Mouse (Mus musculus) E14TG2a.4 (cell line): ENCODE results near the gene Exoc6b.
A peak's percentile ranks its signal among the peaks of the same experiment; 100 is the strongest.

Experiments
- H3K27me3 ChIP-seq: 2 replicates; pipeline ENCODE4 v1.6.1; 2014; ENCODE audit warnings: low read length, control low read depth; ENCODE audit not compliant: insufficient read depth
- H3K36me3 ChIP-seq: 2 replicates; pipeline ENCODE4 v1.6.1; 2014; ENCODE audit warnings: low read length, control low read depth; ENCODE audit not compliant: insufficient read depth
- H3K4me1 ChIP-seq: replicated peaks from 2 replicates; pipeline ENCODE4 v1.6.1; 2014; ENCODE audit warnings: low read depth, low read length, control low read depth
- H3K4me3 ChIP-seq: replicated peaks from 2 replicates; pipeline ENCODE4 v1.5.1; 2014; ENCODE audit warnings: mild to moderate bottlenecking, low read length
- H3K9me3 ChIP-seq: 2 replicates; pipeline ENCODE4 v1.6.1; 2014; ENCODE audit warnings: low read length, control low read depth
- CTCF ChIP-seq: conservative IDR thresholded peaks from 2 replicates; pipeline ENCODE4 v1.5.1; 2014; ENCODE audit warnings: low read length
- NANOG ChIP-seq: IDR thresholded peaks from 2 replicates; pipeline ENCODE4 v1.6.1; 2014; ENCODE audit warnings: borderline replicate concordance, low read length, mixed read lengths
- POU5F1 ChIP-seq: IDR thresholded peaks from 2 replicates; pipeline ENCODE4 v1.6.1; 2014; ENCODE audit warnings: low read length, borderline replicate concordance

The Exoc6b gene

GRCm38 (mm10) chr6:84588895-84589652, 480.2 kb downstream of the Exoc6b start:
- H3K27me3 ChIP-seq = peaks cover 85% of the 10 kb centered on the region
- H3K4me1 ChIP-seq = peaks cover 56% of the 10 kb centered on the region
- no peaks in the 10 kb centered on the region for H3K36me3 ChIP-seq
- H3K4me3 ChIP-seq = peak overlapping the region; percentile 68
- TF ChIP-seq POU5F1 (no peak), CTCF (no peak), NANOG (no peak)
- no peaks in the 10 kb centered on the region for H3K9me3 ChIP-seq

DNA sequence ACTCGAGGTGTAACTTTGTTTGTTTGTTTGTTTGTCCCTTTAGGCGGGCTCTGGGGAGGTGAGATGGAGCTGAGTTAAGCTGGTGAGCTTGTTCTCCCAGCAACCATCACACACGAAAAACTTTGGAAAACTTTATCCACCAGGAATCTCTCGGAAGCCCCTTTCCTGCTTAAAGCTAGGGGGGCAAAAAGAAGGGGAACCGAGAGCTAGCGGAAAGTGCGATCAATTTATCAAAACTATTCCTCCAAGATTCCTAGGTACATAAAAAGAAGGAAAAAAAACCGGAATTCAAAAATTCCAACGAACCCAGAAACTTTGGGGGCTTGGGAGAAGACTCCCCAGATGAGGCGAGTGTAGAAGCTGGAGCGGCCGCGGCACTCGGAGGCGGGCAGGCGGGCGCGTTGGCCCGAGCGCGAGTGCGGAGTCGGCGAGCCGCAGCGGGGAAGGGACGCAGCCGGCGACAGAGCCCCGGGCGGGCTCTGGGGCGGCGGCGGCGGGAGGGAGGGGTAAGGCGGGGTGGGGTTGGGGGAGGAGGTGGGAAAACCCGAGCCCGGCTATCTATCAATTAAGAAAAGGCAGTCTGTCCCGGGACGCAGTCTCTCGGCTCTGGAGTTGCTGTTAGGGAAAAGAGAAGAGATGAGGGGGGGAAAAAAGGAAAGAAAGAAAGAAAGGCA, 481.0 kb downstream of the Exoc6b start:
- H3K36me3 ChIP-seq = no peaks in the 10 kb centered on the region
- TF ChIP-seq NANOG (no peak), POU5F1 (no peak), CTCF (no peak)

DNA sequence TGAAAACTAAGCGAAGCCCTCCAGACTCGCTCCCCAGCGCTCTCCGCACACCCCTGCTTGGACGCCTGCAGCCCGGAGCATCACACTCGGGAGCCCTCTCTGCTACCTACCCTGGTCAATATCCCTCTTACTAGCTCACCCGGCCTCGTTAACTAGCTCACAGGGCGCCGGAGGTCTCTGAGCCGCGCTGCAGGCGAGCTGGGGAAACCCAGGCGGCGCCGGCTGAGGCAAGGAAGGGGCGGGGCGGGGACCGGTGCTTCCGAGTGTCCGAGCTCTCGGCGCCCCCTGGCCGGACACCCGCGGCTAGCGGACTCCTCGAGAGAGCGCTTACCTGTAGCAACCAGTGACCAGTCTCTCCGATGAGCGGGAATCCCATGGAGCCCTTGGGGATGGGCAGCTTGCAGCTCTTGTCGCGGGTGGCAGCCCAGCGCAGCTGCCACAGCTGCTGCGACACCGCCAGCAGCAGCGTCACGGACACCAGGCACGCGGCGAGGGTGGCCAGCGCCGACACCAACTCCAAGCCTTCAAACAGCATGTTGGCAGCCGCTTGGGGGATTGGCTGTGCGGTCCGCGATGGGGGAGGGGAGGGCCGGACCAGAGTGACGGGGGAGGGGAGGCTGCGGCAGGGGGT, 481.7 kb downstream of the Exoc6b start:
- Histone ChIP-seq H3K4me1 (peaks cover 63% of the 10 kb centered on the region), H3K36me3 (no peaks in the 10 kb centered on the region), H3K4me3 (peak overlapping the region; percentile 68), H3K9me3 (no peaks in the 10 kb centered on the region), H3K27me3 (peaks cover 94% of the 10 kb centered on the region)
- TF ChIP-seq CTCF = no peak
- no peak for TF ChIP-seq POU5F1
- no peak for TF ChIP-seq NANOG

More for the DNA sequence above, 481.0 kb downstream of the Exoc6b start:
- Histone ChIP-seq H3K9me3 (no peaks in the 10 kb centered on the region), H3K4me3 (peak overlapping the region; percentile 68), H3K4me1 (peaks cover 57% of the 10 kb centered on the region), H3K27me3 (peaks cover 92% of the 10 kb centered on the region)

- no peaks in the 10 kb centered on the region for H3K9me3 ChIP-seq
- no peaks in the 10 kb centered on the region for H3K36me3 ChIP-seq
- peaks cover 97% of the 10 kb centered on the region for H3K27me3 ChIP-seq
- no peak for TF ChIP-seq NANOG
- no peak for TF ChIP-seq POU5F1
- TF ChIP-seq CTCF = no peak
- H3K4me3 ChIP-seq = peak overlapping the region; percentile 68; the same call in 1 of the 2 replicates
- H3K4me1 ChIP-seq = peaks cover 64% of the 10 kb centered on the region
Measured at GRCm38 (mm10) chr6:84586551-84587200, 482.6 kb downstream of the Exoc6b start.

DNA sequence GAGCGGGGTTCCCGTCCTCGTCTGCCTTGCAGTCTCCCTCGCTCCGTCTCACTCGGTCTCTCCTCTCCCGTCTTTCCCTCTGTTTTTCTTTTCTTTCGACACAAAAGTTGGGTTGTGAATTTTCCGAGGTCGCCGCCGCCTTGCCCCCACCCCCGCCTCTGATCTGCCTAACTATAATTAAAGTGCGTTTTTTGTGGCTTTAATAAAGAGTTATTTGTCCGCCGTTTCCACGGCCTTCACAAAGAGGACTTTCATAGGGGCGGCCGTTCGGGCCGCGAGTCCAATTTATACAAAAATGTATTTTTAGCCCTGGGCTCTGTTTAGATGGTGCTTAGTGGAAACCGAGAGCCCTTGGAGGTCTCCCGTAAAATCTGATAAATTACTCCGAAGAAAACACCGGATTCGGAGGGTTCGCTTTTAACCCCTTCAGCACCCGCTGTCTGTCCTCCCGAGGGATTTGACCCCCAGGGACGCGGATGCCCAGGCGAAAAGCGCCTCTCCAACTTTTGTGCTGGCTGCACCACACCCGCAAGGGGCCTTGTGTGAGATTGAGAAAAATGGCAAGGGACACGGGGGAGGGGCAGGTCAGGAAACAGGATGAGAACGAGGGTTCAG, 483.5 kb downstream of the Exoc6b start:
- TF ChIP-seq CTCF (no peak), NANOG (no peak), POU5F1 (no peak)
- Histone ChIP-seq H3K27me3 (peaks cover 97% of the 10 kb centered on the region), H3K36me3 (no peaks in the 10 kb centered on the region), H3K4me1 (peaks cover 64% of the 10 kb centered on the region), H3K4me3 (peak overlapping the region; percentile 65), H3K9me3 (no peaks in the 10 kb centered on the region)

DNA sequence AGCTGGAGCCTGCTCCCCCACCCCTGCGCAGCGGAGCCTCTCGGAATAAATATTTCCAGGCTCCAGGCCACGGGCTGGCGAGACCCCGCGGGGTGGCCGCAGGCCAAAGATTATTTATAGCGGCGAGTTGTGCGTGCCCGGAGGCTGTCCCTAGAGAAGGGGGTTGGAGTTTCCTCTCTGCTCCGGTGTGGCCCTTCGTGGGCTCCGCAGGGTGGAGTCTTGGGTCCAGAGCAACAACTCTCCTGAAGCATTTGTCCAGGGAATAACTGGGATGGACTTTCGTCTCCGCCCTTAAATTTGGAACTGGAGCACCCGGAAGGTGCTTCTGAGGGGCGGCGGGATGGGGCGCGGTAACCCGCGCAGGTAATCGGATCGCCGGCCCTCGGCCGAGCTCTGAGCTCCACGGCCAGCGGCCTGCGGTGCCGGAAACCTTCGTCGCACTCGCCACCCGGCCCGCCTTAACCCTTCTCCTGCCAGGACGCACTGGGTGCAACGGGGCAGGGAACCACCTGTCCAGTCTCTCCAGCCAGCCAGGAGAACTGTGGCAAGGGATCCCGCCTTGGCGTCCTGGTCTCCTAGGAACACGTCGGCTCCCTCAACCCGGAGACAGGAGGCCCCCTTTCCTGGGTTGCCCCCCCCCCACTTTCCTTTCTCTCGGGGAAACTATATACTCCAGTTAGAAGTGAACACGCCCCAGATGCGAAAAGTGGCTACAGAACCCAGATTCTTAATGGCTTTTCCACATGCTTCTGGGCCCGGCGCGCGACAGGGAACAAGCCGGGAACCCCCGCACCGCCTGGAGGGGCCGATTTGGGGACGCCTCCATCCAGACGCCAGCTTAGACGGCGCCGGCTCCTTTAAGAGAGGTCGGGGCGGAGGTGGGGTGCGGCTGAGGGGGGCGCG, 484.3 kb downstream of the Exoc6b start:
- peak overlapping the region; percentile 65 for H3K4me3 ChIP-seq
- peaks cover 99% of the 10 kb centered on the region for H3K27me3 ChIP-seq
- H3K9me3 ChIP-seq = no peaks in the 10 kb centered on the region
- TF ChIP-seq POU5F1 = no peak
- no peak for TF ChIP-seq CTCF
- TF ChIP-seq NANOG = no peak
- H3K4me1 ChIP-seq = peaks cover 62% of the 10 kb centered on the region
- H3K36me3 ChIP-seq = no peaks in the 10 kb centered on the region
